ENCODE assay signal across 9 mouse cellular contexts in genomic region chr7:71963456-71963855, GRCm38 (mm10).
DNase-seq lines count a peak whose midpoint lies in the region; ATAC-seq and TF ChIP-seq lines count a peak whose summit lies in the region.
"Had no signal": no experiment of that assay in that cellular context is flagged by ENCODE, and none has a peak within 500 bp of the region (broad histone marks: within the 10 kb centered on the region; RNA-seq: fewer than 3 reads in every experiment).

No protein-coding gene starts in this region.

- H3K4me2 ChIP-seq in heart, embryonic 11.5 days = no peak overlapping the region
- H3K4me2 ChIP-seq in lung, postnatal 0 days (replicated peaks; ENCODE audit: low read depth, low read length) = no peak overlapping the region
- H3K4me2 ChIP-seq in forebrain, embryonic 11.5 days (ENCODE audit: low read depth, low read length, severe bottlenecking) = no peak overlapping the region
- H3K4me2 ChIP-seq: forebrain, embryonic 15.5 days had no signal

- no peaks in the 10 kb centered on the region for H3K9me3 ChIP-seq in heart, embryonic 11.5 days (replicated peaks; ENCODE audit: control insufficient read depth, low read length)
- H3K9me3 ChIP-seq in lung, postnatal 0 days (ENCODE audit: low read length) = no peaks in the 10 kb centered on the region
- no peaks in the 10 kb centered on the region for H3K9me3 ChIP-seq in forebrain, embryonic 11.5 days (ENCODE audit: control insufficient read depth, low read length)
- H3K9me3 ChIP-seq: forebrain, embryonic 15.5 days had no signal

- no peak overlapping the region; the same call in 1 of the 2 replicates for H3K27ac ChIP-seq in heart, adult 2 months
- no peak overlapping the region for H3K27ac ChIP-seq in heart, embryonic 11.5 days (ENCODE audit: low read depth, low read length)
- no peak overlapping the region for H3K27ac ChIP-seq in lung, postnatal 0 days (ENCODE audit: low read length)
- H3K27ac ChIP-seq in forebrain, embryonic 11.5 days (ENCODE audit: low read depth, low read length) = no peak overlapping the region
- H3K27ac ChIP-seq: forebrain, embryonic 15.5 days had no signal

- H3K79me2 ChIP-seq in heart, adult 2 months (replicated peaks; ENCODE audit: control insufficient read depth, insufficient read depth, low read length) = no peaks in the 10 kb centered on the region

- no peak; the same call in 1 of the 2 replicates for TF ChIP-seq EP300 in heart, adult 2 months (IDR thresholded peaks at IDR 0.05; ENCODE audit: insufficient read depth, low read depth, low read length)
- peak; percentile 93 for TF ChIP-seq EP300 in lung, postnatal 0 days (IDR thresholded peaks at IDR 0.05)

- no peak for ATAC-seq in heart, embryonic 11.5 days (replicated peaks; ENCODE audit: insufficient number of reproducible peaks, low FRiP score, low TSS enrichment)
- ATAC-seq in lung, postnatal 0 days = peak; percentile 70
- no peak for ATAC-seq in CD4-positive, CD25-positive, alpha-beta regulatory T cell, adult 4 months
- no peak for ATAC-seq in forebrain, embryonic 11.5 days (replicated peaks; ENCODE audit: low FRiP score)
- ATAC-seq: forebrain, embryonic 15.5 days had no signal

- DNase-seq in heart, adult 2 months = peak; percentile 20 to 49
- peak; percentile 43 for DNase-seq in adrenal gland, postnatal 10 days
- peak; percentile 21 to 44 for DNase-seq in kidney, adult 8-10 months
- DNase-seq in lung, postnatal 0 days (ENCODE audit: low spot score) = peak; percentile 74
- no peak for DNase-seq in right cerebral cortex, postnatal 10 days (ENCODE audit: low spot score in 2 of 2)
- no peak for DNase-seq in forebrain, embryonic 11.5 days (ENCODE audit: low spot score)

- intact Hi-C loops in heart, adult 2 months (cut with DNase I) = loop anchor here (5.0 to 10.0 kb wide), 4 partner anchors 91 to 1599 kb away; partner anchors contain the start of gene Nr2f2

- peaks cover 8% of the 10 kb centered on the region for H3K4me1 ChIP-seq in heart, adult 2 months (ENCODE audit: control insufficient read depth, insufficient read depth, low read length)
- no peaks in the 10 kb centered on the region for H3K4me1 ChIP-seq in heart, embryonic 11.5 days (ENCODE audit: control insufficient read depth, insufficient read depth, low read length)
- H3K4me1 ChIP-seq in lung, postnatal 0 days (ENCODE audit: insufficient read depth, low read depth, low read length) = peaks cover 5% of the 10 kb centered on the region; the same call in 1 of the 2 replicates
- no peaks in the 10 kb centered on the region for H3K4me1 ChIP-seq in forebrain, embryonic 11.5 days (replicated peaks; ENCODE audit: control insufficient read depth, insufficient read depth, low read length)

- no peak for TF ChIP-seq POLR2A in heart, adult 2 months (IDR thresholded peaks at IDR 0.05; ENCODE audit: insufficient read depth, low read depth, low read length)

- peak; percentile 62 for TF ChIP-seq CTCF in heart, adult 2 months (IDR thresholded peaks at IDR 0.05)
- TF ChIP-seq CTCF in lung, postnatal 0 days (IDR thresholded peaks at IDR 0.05) = peak; percentile 69

- no peak overlapping the region for H3K4me3 ChIP-seq in heart, adult 2 months
- no peak overlapping the region for H3K4me3 ChIP-seq in heart, embryonic 11.5 days (ENCODE audit: low read depth, low read length)
- no peak overlapping the region for H3K4me3 ChIP-seq in lung, postnatal 0 days (ENCODE audit: low read depth, low read length)
- H3K4me3 ChIP-seq in forebrain, embryonic 11.5 days (ENCODE audit: low read depth, low read length) = no peak overlapping the region
- H3K4me3 ChIP-seq: forebrain, embryonic 15.5 days had no signal

- no peaks in the 10 kb centered on the region for H3K36me3 ChIP-seq in heart, adult 2 months (ENCODE audit: control insufficient read depth, insufficient read depth, low read length)
- no peaks in the 10 kb centered on the region for H3K36me3 ChIP-seq in heart, embryonic 11.5 days (ENCODE audit: control insufficient read depth, insufficient read depth, low read length)
- H3K36me3 ChIP-seq in lung, postnatal 0 days (ENCODE audit: insufficient read depth, low read length) = no peaks in the 10 kb centered on the region
- H3K36me3 ChIP-seq in forebrain, embryonic 11.5 days (ENCODE audit: control insufficient read depth, insufficient read depth, low read length) = no peaks in the 10 kb centered on the region
- H3K36me3 ChIP-seq: forebrain, embryonic 15.5 days had no signal

- H3K27me3 ChIP-seq in heart, adult 2 months (ENCODE audit: control insufficient read depth, insufficient read depth, low read length) = no peaks in the 10 kb centered on the region
- no peaks in the 10 kb centered on the region for H3K27me3 ChIP-seq in heart, embryonic 11.5 days (ENCODE audit: control insufficient read depth, insufficient read depth, low read length)
- no peaks in the 10 kb centered on the region for H3K27me3 ChIP-seq in lung, postnatal 0 days (replicated peaks; ENCODE audit: insufficient read depth, low read length)
- no peaks in the 10 kb centered on the region for H3K27me3 ChIP-seq in forebrain, embryonic 11.5 days (ENCODE audit: control insufficient read depth, insufficient read depth, low read length)
- H3K27me3 ChIP-seq: forebrain, embryonic 15.5 days had no signal

- 28% methylated on average over 4 of the region's 4 CpGs for whole genome bisulfite sequencing in heart, adult 2 months
- 45% methylated on average over 4 of the region's 4 CpGs for whole genome bisulfite sequencing in heart, embryonic 11.5 days (ENCODE audit: insufficient replicate concordance)
- WGBS in lung, postnatal 0 days = 26% methylated on average over 4 of the region's 4 CpGs
- 81% methylated on average over 4 of the region's 4 CpGs for WGBS in forebrain, embryonic 11.5 days

- no peak overlapping the region for H3K9ac ChIP-seq in heart, adult 2 months (ENCODE audit: low read depth, low read length)
- no peak overlapping the region for H3K9ac ChIP-seq in heart, embryonic 11.5 days (ENCODE audit: low read depth, low read length)
- H3K9ac ChIP-seq in lung, postnatal 0 days (replicated peaks; ENCODE audit: low read depth) = no peak overlapping the region
- no peak overlapping the region for H3K9ac ChIP-seq in forebrain, embryonic 11.5 days (ENCODE audit: low read length)
- H3K9ac ChIP-seq: forebrain, embryonic 15.5 days had no signal

Comparison
In these comparisons a context has a peak if more than half of its experiments do, and no peak if none do; other contexts are left out.
1. DNase-seq: peak in heart, adult 2 months (2 of 2), adrenal gland, postnatal 10 days (single experiment), kidney, adult 8-10 months (2 of 2) and lung, postnatal 0 days (single experiment); none in right cerebral cortex, postnatal 10 days (0 of 2) and forebrain, embryonic 11.5 days (single experiment).